Mouse (Mus musculus) lung, postnatal 0 days (tissue): ENCODE data around the gene Rbpj.

Source experiments
- CTCF ChIP-seq: IDR thresholded peaks from 2 replicates; pipeline ENCODE4 v1.5.1; 2016; ENCODE audit warnings: antibody characterized with exemption, mild to moderate bottlenecking
- EP300 ChIP-seq: IDR thresholded peaks from 2 replicates; pipeline ENCODE4 v1.6.1; 2016; ENCODE audit warnings: antibody characterized with exemption, mild to moderate bottlenecking, control low read depth

- TF ChIP-seq EP300 (no peak), CTCF (no peak)
Measured at GRCm38 (mm10) chr5:53465883-53466282, at the start of gene Rbpj.
